Mouse (Mus musculus) mature B cell (primary cell): ENCODE measurements around the gene Aamdc.

Experiments used
- in situ Hi-C: fragments of 300-500 bp; cut with MboI; formaldehyde crosslinking; loops from 2 replicates; pipeline ENCODE4 v1.14.3; 2019

The Aamdc gene

GRCm38 (mm10) chr7:97514786-97515185, 64.5 kb downstream of the Aamdc start:
- in situ Hi-C loops, result no loop called here

- in situ Hi-C loops, result no loop called here
These were observed 78.6 kb downstream of the Aamdc start for GRCm38 (mm10) chr7:97500555-97501209.
